Mouse (Mus musculus): Measurements from ENCODE around the gene Cpsf6.
A peak's percentile ranks its signal among the peaks of the same experiment; 100 is the strongest.

Cpsf6 gene

DNA sequence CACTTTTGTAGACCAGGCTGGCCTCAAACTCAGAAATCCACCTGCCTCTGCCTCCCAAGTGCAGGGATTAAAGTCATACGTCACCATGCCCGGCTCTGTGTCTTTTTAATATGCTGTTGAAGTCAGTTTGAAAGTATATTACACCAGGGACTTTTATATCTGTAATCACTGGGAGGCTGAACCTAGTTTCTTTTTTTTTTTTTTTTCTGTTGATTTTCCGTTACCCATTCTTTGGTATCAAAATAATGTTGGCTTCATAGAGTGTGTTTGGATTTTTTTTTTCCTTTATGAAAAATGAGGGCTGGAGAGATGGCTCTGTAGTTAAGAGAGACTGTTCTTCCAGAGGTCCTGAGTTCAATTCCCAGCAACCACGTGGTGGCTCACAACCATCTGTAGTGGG, 5.6 kb upstream of the Cpsf6 start:
- DNase-seq (ENCODE audit: low read depth, low spot score) = no peak

DNA sequence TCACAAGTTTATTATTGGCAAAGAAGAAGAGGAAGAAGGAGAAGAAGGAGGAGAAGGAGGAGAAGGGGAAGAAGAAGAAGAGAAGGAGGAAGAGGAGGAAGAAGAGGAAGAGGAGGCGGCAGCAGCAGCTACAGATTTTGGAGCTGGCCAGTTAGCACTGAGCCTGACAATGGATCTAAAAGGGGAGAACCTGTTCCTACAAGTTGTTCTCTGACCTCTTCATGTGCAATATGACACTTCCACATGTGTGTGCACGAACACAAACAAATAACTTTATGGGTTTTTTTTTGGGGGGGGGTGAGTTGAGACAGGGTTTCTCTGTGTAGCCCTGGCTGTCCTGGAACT, 5.2 kb upstream of the Cpsf6 start:
- no peak for DNase-seq (ENCODE audit: low read depth, low spot score)

DNA sequence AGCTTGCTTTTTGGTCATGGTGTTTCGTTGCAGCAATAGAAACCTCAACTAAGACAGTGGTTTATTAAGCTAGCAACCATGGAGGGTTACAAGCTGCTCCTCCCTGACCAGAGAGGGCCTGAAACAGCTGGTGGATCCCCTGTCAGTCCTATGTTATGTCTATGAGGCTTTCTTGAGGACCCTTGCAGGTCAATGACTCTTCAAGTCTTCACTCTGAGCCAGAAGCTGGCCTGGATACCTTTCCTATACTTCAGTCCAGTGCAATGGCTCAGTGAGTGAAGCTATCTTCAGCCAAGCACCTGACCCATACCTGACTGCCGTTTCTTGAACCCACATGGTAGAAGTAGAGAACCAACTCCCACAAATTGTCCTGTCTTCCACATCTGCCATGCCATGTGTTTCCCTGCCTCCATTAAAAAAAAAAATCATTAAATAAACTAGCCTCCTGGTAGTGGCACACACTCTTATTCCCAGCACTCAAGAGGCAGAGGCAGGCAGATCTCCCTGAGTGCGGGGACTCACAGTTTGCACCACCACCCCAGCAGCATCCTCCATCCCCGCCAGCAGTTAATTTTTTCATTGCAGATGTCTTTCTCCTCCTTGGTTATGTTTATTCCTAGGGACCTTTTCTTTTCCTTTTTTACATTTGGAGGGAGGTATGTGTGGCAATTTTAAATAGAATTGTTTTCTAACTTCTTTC, 4.7 kb upstream of the Cpsf6 start:
- DNase-seq (ENCODE audit: low read depth, low spot score) = no peak

DNA sequence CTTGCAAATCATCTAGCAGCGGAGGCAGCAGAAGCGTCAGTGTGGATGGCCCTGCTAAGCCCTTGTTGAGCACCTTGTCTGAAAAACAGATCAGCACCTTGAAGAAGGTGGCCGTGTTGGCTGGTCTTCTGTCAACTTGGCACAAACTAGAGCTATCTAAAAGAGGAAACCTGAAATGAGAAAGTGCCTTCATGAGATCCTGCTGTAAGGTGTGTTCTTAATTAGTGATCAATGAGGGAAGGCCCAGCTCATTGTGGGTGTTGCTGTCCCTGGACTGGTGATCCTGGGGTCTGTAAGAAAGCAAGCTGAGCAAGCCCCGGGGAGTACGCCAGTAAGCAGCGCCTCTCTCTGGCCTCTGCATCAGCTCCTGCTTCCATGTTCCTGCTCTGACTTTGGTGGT, 4.1 kb upstream of the Cpsf6 start:
- DNase-seq (ENCODE audit: low read depth, low spot score) = no peak

DNA sequence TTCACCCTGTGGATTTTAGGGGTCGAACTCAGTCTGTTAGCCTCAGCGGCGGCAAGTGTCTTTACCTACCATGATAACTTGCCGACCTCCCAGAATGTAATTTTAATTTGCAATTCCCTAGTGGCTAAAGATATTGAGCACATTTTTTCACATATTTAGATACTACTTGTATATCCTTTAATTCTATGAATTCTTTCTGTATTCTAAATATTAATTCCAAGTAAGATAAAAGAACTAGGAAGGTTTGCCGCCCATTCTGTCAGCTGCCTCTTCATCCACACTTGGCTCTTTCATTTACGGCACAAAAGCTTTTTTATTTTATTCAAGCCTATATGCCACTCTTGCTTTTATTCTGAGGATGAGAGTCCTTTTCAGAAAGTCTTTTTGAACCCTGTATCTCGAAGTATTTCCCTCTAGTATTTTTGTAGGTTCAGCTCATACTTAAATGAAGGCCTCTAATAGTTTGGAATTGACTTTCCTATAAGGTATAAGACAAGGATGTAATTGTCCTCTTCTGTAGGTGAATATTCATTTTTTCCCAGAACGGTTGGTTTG, 3.3 kb upstream of the Cpsf6 start:
- DNase-seq (ENCODE audit: low read depth, low spot score) = no peak

DNA sequence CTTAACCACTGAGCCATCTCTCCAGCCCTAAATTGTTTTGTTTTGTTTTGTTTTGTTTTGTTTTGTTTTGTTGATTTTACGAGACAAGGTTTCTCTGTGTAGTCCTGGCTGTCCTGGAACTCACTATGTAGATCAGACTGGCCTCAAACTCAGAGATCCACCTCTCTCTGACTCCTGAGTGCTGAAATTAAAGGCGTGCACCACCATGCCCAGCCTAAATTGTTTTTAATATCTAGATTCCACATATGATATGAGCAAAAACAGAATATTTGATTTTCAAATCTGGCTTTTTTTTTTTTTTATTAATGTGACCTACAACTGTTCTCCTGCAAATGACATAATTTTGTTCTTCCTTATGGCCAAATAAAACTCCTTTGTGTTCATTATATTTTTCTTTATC, 2.3 kb upstream of the Cpsf6 start:
- DNase-seq (ENCODE audit: low read depth, low spot score) = no peak

DNA sequence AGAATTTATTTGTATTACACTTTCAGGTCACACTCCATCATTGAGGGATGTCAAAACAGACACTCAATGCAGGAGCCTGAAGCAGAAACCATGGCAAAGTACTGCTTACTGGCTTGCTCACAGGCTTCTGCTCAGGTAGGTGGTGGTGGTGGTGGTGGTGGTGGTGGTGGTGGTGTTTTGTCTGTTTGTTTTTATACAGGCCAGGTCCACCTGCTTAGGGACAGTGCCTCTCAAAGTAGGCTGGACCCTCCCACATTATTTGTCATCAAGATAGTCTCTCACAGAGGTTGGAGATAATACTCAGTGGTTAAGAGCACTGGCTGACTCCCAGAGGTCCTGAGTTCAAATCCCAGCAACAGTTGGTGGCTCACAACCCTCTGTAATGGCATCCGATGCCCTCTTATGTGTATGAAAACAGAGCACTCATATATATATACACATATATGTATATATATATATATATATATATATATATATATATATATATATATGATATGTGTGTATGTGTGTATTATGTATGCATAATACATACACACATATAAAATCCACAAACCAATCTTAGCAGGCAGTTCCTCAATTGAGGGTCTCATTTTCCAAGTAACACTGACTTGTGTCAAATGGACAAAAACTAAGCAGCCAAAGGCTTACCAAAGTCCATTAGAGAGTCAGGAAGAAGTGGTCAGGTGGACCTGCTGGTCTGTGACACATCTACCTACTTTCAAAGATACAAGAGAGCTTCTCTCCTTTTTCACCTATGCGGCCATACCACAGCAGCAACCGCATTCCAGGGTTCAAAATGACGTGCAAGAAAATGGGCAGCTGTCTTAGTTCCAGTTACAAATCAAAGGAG, 1.1 kb upstream of the Cpsf6 start:
- DNase-seq (ENCODE audit: low read depth, low spot score) = no peak

DNA sequence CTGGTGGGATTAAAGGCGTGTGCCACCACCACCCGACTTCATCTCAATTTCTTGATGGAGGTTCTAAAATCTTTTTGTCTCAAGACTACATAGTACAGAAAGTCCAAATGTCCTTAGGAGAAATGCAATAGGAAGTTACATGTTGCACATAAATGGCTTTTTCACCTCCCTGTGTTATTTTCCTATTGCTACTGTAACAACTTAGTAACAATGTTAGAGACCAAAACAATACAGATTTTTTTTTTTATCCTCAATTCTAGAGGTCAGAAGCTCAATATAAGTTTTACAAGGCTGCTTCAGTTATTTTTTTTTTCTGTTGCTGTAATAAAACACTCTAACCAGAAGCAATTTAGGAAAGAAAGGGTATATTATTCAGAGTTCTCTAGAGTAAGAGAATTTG, 374 bp downstream of the Cpsf6 start:
- DNase-seq (ENCODE audit: low read depth, low spot score) = no peak

DNA sequence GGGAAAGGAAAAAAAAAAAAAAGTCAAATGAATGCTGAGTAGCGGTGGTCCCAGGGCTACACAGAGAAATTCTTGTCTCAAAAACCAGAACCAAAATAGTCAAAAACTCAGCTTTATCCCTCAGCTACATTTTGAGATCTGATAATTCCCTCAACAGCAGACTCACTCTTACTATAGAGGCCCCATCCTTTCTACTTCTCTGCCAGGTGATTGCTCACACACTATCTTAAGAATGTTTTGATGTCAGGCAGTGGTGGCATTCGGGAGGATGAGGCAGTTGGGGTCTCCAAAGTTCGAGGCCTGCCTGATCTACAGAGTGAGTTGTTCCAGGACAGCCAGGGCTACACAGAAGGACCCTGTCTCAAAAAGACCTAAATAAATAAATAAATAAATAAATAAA, 1.2 kb downstream of the Cpsf6 start:
- no peak for DNase-seq (ENCODE audit: low read depth, low spot score)

DNA sequence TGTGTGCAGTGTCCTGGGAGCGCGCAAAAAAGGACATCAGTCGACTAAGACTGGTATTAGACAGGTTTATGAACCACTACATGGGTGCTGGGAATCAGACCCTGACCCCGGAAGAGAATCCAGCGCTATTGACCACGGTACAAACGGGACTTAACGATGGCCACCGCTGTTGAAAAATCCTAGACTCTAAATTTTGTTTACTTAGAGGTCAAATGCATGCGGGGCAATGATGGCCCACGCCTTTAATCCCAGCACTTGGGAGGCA, 1.6 kb downstream of the Cpsf6 start:
- DNase-seq (ENCODE audit: low read depth, low spot score) = no peak

DNA sequence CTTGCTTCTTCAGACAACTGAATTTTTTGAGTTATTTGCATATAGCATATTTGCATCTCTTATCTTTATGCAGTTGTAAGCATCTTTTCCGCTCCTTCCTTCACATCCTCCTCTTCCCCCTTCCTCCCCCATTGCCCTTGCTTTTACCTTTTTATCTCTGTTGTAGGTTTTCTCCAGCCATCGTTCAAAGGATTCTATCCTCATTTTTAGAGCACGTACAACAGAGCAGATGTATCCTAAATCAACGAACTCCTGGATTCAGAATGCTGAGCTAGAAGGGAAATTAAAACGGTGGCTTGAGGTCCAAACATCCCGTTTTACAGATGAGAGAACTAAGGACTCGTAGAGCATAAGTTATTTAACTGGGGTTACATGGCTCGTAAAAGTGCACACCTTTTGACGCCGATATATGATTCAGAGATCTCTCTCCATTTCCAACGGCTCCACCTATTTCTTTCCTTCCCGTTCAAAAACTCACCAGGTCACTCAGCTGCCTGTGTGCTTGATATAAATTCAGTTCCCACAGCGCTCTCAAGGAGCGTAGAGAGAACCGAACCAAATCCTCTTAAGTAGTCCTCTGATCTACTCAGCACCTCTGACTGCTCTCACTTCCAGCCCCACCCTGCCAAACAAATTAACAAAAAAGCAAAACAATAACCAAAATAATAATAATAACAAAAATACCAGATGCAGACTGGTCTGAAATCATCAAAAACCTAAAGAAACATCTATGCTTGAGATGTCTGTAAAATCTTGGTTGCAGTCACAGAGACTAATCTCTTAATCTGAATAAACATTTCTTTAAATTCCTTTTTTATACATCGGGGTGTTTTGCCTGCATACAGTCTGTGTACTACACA, 2.2 kb downstream of the Cpsf6 start:
- DNase-seq (ENCODE audit: low read depth, low spot score) = no peak

DNA sequence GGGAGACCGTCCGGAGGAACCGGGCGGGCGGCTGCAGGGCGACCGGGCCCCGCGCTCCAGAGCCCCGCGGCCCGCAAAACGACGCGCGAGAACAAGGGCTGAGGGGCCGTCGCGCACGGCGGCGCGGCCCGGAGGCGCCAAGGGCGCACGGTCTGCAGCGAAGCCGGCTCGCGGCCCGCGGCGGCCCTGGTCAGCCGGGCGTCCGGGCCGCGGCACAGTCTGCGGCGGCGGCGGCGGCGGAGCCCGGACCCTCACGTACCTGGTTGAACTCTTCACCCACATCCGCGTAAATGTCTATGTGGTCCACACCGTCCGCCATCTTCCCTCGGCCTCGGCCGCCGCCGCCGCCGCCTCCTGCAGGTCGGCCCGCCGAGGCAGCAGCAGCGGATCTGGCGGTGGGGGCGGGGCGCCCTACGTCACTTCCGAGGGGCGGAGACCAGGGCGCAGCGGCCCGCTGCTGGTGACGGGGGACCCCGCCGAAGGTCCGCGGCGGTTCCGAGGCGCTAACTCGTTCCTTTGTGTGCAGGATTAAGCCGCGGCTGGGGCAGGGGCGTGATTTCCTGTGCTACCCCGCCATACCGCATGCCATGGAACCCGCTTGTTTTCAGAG, 3.1 kb downstream of the Cpsf6 start:
- DNase-seq (ENCODE audit: low read depth, low spot score) = peak; percentile 83

DNA sequence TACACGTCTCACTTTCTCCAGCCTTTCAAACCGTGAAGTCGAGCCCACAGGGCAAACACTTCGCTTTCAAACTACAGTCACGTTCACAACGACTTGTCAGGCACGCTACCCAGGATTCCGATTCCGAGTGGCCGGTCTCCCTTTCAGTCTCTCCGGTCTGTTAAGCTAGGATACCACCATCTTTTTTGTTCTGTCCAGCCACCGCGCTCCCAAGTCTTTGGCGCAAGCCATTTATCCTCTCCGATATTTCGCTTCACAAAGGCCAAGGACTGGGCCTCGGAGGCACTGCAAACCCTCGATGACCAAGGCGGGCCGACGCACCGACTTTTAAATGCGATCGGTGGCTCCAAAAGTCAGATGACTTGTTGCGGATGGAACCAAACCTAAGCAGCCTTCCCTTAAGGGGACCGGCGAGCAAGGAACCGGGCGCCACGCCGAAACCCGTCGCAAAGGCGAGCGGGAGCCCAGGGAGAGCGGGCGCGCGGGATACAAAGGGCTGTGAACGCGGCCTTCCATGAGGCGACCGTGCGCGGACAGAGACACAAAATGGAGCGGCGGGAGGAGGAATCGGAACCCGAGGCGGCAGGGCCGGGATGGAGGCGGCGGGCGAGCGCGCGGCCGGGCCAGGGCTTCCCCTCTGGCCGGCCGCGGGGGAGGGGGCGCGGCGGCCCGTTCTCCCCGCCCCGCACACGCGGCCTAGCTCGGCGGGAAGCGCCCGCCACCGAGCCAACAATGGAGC, 3.8 kb downstream of the Cpsf6 start:
- peak; percentile 35 for DNase-seq (ENCODE audit: low read depth, low spot score)

DNA sequence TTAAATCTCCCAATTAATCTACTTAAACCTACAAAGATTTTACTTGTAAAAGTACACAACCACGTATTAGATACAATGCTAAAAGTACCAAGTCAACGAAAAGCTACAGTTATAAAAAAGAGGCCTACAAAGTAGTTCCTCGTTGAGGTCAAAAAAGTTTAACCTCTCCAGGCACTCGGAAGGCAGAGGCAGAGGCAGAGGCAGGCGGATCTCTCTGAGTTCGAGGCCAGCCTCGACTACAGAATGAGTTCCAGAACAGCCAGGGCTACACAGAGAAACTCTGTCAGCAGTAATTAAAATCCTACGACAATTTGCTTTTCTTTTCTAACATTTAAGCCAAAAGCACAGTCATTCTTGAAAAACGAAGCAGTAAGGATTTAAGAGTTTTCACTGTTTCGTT, 4.7 kb downstream of the Cpsf6 start:
- DNase-seq (ENCODE audit: low read depth, low spot score) = no peak

DNA sequence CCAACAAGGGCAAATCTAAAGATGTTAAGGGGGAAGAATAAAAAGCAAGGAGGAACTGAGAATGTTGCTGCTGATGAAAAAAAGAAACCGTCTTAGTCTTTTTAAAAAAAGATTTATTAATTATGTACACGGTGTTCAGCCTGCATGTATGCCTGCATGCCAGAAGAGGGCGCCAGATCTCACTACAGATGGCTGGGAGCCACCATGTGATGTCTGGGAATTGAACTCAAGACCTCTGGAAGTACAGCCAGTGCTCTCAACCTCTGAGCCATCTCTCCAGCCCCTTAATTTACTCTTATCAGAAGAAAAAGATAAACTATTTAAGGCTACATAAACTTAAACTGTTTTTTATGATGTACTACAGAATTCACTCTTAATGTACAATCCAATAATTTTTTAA, 16.7 kb downstream of the Cpsf6 start:
- DNase-seq (ENCODE audit: low read depth, low spot score) = peak; percentile 48

DNA sequence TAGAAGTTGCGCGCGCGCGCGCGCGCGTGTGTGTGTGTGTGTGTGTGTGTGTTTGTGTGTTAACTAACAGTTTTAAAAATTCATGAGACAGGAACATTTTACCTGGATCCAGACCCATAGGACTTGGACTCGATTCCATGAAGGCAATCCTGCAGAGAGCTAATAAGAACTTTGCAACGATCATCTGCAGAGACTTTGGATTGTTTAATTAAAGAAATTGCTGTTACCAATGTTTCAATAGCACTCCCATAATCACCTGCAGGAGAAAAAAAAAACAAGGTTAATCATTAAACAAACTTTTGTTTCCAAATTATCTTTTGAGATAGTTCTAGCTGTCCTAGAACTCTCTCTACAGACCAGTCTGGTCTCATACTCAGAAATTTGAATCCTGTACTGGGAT, 20.9 kb downstream of the Cpsf6 start:
- no peak for DNase-seq (ENCODE audit: low read depth, low spot score)

DNA sequence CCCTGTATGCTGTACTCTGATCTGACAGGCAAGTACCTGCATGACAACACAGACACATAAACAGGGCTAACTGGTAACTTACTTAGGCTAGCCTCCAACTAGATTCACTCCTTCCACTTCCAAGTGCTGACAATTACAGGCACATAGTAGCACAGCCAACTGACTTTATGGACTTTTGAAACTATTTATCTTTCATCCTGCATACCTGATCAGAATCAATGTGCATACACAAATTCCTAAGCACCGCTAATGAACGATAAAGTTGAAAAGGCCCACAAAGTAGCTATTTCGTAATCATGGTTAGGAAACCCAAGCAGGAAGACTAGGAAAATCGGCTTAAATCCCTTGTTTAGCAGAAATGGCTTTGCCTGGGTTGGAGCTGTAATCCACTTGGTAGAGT, 36.8 kb downstream of the Cpsf6 start:
- no peak for DNase-seq (ENCODE audit: low read depth, low spot score)

DNA sequence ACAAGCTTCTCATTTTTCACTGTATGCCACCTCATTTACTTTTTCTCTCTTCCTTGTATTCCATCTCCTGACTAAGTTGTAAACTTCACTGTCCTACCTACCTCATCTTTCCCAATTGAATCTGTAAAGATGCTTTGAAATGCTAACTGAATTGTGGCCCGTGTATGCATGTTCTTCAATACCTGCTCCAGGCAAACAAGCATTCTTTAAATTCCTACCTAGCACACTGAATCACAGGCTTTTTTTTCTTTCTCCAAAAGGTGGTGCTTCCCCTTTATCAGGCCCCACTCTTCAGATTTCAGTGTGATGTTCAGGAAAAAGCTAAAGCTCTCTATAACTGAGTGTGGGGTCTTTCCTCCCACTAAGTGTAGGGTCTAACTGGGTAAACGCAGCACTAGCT, 37.4 kb downstream of the Cpsf6 start:
- DNase-seq (ENCODE audit: low read depth, low spot score) = no peak

DNA sequence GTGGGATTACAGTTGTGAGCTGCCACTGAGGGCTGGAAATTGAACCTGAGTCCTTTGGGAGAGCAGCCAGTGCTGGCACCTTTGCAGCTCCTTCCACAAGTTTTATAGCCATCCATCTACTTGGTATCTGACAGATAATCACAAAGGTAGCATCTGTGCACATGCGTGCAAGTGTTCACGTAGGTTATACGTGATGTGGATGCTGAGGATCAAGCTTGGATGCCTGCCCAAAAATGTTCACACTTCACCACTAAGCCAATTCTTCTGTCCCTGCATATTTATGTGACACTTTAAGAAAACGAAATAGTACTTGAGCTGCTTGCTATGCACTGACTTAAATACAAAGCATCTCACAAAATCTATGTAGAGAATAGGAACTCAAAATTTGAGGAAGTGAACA, 38.8 kb downstream of the Cpsf6 start:
- no peak for DNase-seq (ENCODE audit: low read depth, low spot score)

DNA sequence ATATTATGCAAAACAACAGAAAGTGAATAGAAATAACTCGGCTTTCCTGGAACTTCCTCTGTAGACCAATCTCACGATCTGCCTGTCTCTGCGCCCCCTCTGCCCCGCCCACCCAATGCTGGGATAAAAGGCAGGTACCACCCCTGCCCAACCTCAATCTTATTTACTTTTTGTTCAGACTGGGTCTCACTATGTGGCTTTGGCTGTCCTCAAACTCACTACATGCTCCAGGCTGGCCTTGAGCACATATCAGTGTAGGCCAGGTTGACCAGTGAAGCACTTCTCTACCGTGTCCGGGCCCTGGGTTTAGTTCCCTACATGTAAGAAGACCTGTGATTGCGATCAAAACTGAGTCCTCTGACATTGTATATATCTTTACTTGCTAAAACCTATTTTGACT, 40.6 kb downstream of the Cpsf6 start:
- DNase-seq (ENCODE audit: low read depth, low spot score) = no peak

DNA sequence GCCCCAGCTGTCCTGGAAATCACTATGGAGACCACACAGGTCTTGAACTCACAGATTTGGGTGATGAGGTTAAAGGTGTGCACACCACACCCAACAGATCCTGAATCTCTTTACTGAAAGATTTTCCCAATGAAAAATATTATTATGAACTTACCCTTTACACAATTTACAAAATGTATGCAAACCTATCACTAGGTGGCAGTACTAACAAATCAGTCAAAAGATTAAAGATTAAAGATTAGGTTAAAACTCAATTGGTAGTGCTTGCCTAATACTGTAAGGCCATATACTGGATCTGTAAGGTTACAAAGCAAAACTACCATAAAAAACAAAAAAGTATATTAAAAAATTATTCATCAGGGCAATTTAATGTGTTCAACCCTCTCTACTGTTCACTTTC, 41.9 kb downstream of the Cpsf6 start:
- no peak for DNase-seq (ENCODE audit: low read depth, low spot score)
